Mouse (Mus musculus) brown adipose tissue, adult 24 weeks (tissue): ENCODE results near the gene Akap13. TPM values are rescaled to one million over a fixed set of nuclear protein-coding genes. Genes with fewer than 3 reads are reported as not detected.

ENCODE experiments used
- H3K27ac ChIP-seq: fragments of 200-500 bp; replicated peaks from 2 replicates; pipeline ENCODE4 v1.5.1; 2012; ENCODE audit warnings: low read depth, mild to moderate bottlenecking, low read length
- H3K4me1 ChIP-seq: fragments of 200-500 bp; 2 replicates; pipeline ENCODE4 v1.6.1; 2012; ENCODE audit warnings: low read length, mixed read lengths; ENCODE audit not compliant: control insufficient read depth, insufficient read depth, insufficient read length
- H3K4me3 ChIP-seq: fragments of 200-500 bp; 2 replicates; pipeline ENCODE4 v1.5.1; 2012; ENCODE audit warnings: low read depth, mild to moderate bottlenecking, low read length, moderate library complexity; ENCODE audit not compliant: insufficient read depth
- polyA plus RNA-seq: library from polyadenylated mRNA; stranded (reverse); fragments of >200 nt; gene quantifications from 2 replicates; pipeline ENCODE4 v1.2.4, GENCODE M21; 2012; ENCODE audit not compliant: missing spikeins, insufficient read depth, insufficient read length

Gene Akap13
- polyA plus RNA-seq, 1 experiment, result 24.8 TPM

DNA sequence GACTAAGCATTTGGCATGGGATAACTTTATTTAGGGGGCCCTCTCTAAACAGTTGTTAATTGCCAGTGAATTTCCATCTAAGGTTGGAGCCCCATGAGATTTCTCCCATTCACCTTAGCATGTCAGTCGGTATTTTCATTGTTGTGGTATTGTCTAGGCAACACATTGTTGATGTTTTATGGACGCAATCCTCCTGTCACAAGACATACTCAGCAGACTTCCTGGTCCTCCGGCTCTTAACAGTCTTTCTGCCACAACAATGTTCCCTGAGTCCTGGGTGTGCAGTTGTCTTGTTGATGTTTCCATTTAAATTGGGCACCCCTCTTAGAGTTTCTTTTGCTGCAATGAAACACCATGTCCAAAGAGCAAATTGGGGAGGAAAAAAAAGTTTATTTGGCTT is 177.6 kb downstream of the Akap13 start:
- Histone ChIP-seq H3K4me1 (peaks cover 5% of the 10 kb centered on the region; the same call in 1 of the 2 replicates), H3K27ac (no peak overlapping the region), H3K4me3 (no peak overlapping the region)

DNA sequence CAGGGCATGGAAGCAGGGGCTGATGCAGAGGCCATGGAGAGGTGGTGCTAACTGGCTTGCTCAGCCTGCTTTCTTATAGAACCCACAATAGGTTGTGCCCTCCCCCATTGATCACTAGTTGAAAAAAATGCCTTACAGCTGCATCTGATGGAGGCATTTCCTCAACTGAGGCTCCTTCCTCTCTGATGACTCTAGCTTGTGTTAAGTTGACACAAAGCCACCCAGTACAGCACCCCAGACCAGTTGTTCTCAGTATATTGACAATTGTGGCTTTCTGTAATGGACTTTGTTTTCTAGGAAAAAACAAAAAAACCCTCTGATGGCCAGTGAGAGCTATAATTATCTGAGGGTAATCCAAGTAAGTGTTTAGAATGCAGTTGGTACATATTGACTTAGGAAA is 178.1 kb downstream of the Akap13 start:
- Histone ChIP-seq H3K27ac (no peak overlapping the region), H3K4me1 (peaks cover 5% of the 10 kb centered on the region; the same call in 1 of the 2 replicates), H3K4me3 (no peak overlapping the region)

GRCm38 (mm10) chr7:75633807-75634526 is 178.6 kb downstream of the Akap13 start:
- peak overlapping the region; percentile 61; the same call in 1 of the 2 replicates for H3K27ac ChIP-seq
- no peak overlapping the region for H3K4me3 ChIP-seq

DNA sequence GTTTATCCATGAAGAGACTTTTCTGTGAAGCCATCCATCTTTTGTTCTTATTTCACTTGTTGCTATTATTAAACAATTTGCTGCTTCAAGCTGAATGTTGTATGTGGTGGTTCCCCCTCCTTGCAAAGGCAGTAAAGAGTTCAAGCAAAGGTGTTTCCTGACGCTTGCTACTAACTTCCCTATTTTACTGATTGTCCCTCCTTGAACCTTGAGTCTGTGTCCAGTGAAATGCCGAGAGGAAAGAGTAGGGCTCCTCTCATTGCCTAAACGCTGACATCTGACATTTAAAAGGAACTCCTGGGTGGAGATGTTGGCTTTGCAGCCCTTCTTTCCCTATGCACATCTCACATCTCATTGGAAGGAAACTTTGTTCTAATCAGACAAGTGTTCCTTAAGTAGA is 183.4 kb downstream of the Akap13 start:
- Histone ChIP-seq H3K4me1 (peaks cover 12% of the 10 kb centered on the region; the same call in 1 of the 2 replicates), H3K27ac (no peak overlapping the region), H3K4me3 (no peak overlapping the region)

More at GRCm38 (mm10) chr7:75633807-75634526, 178.6 kb downstream of the Akap13 start:
- H3K4me1 ChIP-seq, result peaks cover 5% of the 10 kb centered on the region; the same call in 1 of the 2 replicates

DNA sequence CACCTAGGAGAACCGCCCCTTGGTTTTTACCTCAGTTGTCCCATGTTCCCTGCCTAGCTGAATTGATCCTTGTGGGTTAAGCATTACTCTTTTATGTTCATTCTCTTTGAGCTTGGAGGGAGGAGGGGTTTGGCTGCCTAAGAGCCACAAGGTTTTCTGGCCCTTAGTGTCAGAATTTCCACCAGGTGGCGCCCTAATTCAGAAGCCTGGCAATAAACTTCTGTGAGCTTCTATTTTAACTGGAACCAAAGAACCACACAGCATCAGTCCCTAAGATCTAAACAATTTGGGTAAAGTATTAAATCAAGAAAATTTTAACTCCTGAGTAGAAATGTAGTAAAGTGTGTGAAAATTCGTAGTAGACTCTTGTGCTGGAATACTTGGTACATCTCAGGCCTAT is 184.2 kb downstream of the Akap13 start:
- Histone ChIP-seq H3K4me1 (peaks cover 12% of the 10 kb centered on the region; the same call in 1 of the 2 replicates), H3K4me3 (no peak overlapping the region), H3K27ac (no peak overlapping the region)

DNA sequence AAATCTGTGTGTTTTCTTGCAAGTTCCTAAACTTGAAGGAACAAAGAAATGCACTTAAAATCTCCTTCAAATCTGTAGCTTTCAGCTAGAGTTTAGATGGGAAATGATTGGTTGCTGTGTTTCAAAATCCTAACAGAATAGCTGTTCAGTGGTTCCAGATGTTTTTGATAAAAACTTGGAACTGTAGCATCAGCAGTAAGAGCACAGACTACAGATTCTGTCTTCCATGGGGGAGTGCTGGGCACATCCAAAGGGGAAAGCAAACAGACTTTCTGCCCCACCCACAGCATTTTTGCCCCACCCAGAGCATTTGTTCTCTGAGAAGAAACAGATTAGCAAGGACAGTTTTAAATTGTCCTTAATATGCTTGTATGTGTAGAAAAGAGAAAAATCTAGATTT is 184.7 kb downstream of the Akap13 start:
- Histone ChIP-seq H3K4me3 (no peak overlapping the region), H3K4me1 (peaks cover 16% of the 10 kb centered on the region; the same call in 1 of the 2 replicates), H3K27ac (no peak overlapping the region)

DNA sequence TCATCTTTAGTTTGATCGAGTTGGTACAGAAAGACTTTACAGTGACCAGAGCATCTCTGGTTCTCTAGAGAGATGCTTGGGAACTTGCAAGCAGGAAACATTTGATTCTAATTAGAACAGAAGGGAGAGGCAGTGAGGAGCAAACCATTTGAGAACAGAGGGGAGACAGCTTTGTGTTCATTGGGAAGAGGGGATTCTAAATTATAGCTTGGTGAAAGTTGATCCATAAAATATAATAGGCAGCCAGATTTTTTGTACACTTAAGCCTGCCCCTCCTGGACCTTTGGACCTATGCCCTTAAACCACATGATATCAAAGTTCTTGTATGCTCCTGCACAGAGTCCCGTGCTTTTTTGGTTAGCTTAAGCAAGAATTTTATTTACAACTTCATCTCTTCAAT is 185.3 kb downstream of the Akap13 start:
- H3K4me3 ChIP-seq, result no peak overlapping the region
- H3K4me1 ChIP-seq, result peaks cover 19% of the 10 kb centered on the region
- H3K27ac ChIP-seq, result peak overlapping the region; percentile 84

- H3K27ac ChIP-seq, result peak overlapping the region; percentile 84
- no peak overlapping the region for H3K4me3 ChIP-seq
- peaks cover 21% of the 10 kb centered on the region for H3K4me1 ChIP-seq
These were observed 186.3 kb downstream of the Akap13 start for GRCm38 (mm10) chr7:75641415-75642177.

DNA sequence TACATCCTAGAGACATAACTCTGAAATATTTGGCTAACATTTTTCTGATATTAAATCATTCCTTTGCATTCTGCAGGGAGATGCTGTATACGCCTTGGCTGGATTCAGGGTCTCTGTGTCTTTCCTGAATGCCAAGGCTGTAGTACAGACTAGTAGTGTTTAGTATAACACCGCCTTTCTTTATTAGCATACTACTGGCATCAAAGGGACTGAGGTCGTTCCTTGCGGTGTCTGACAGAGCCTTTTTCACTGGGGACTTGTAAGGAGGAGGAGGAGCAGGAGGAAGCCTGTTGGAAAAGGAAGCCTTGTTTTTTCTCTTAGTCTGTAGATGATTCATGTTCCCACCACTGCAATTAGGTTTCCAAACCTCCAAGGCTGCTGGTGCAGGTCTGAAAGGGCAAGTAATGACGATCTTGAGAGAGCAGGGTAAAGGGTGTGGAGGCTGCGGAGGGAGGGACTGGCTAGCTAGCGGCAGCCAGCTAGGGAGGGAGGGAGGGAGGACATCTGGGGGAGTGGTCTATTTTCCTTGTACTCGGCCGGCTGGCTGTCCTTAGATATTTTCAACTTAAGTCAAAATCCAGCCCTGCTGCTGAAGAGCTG is 186.9 kb downstream of the Akap13 start:
- Histone ChIP-seq H3K27ac (peak overlapping the region; percentile 93), H3K4me1 (peaks cover 23% of the 10 kb centered on the region), H3K4me3 (peak overlapping the region; percentile 68)

GRCm38 (mm10) chr7:75642846-75643563 is 187.7 kb downstream of the Akap13 start:
- H3K4me3 ChIP-seq, result peak overlapping the region; percentile 68
- H3K4me1 ChIP-seq, result peaks cover 23% of the 10 kb centered on the region
- peak overlapping the region; percentile 93 for H3K27ac ChIP-seq

GRCm38 (mm10) chr7:75643986-75644385 is 188.7 kb downstream of the Akap13 start:
- H3K4me1 ChIP-seq, result peaks cover 29% of the 10 kb centered on the region
- peak overlapping the region; percentile 68 for H3K4me3 ChIP-seq
- H3K27ac ChIP-seq, result peak overlapping the region; percentile 93

DNA sequence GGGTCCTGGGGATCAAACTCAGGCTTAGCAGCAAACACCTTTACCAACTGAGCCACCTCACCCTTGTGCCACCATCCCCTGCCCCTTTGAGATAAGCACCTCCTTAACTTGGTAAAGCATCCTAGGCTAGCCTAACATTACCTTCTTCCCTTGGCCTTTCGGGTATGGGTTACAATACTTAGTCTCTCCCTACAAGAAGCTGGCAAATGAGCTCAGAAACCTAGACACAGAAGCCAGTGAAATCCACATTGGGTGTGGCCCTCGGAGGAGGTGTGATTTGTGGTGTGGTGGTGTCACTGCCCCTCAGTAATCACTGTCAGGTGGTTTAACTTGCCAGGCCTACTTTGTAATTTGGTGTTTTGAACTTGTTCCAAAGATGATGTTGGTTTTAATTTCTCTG is 189.3 kb downstream of the Akap13 start:
- peak overlapping the region; percentile 68 for H3K4me3 ChIP-seq
- H3K27ac ChIP-seq, result peak overlapping the region; percentile 93
- H3K4me1 ChIP-seq, result peaks cover 32% of the 10 kb centered on the region

DNA sequence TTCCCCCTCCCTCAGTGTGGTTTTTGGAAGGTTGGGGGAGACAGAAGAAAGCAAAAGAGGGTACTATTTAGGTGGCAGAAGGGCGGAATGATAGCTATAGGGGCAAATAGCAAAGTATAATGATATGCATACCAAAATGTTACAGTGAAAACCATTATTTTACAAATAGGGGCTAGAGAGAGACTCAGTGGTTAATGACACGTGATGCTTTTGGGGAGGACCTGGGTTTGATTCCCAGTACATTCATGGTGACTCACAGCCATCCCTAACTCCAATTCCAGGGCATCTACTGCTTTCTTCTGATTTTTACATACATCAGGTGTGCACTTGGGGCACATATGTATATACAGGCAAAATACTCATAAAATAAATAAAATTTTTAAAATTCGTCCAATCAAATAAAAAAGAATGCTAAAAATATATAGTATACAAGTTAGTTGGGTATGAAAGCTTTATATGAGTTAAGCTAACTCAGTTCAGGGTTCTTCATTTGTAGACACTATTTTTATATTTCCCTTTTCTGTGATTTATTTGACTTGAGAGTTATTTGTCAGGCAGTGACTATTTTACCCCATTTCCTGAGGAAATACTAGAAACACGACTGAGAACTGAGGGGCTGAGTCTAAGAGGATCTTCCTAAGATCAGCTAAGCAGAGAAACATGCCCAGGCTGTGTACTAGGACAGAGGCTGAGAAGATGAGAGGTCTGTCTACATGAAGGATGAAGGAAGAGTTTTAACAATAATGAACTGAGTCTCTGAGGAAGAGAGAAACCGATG is 190.0 kb downstream of the Akap13 start:
- peak overlapping the region; percentile 93 for H3K27ac ChIP-seq

DNA sequence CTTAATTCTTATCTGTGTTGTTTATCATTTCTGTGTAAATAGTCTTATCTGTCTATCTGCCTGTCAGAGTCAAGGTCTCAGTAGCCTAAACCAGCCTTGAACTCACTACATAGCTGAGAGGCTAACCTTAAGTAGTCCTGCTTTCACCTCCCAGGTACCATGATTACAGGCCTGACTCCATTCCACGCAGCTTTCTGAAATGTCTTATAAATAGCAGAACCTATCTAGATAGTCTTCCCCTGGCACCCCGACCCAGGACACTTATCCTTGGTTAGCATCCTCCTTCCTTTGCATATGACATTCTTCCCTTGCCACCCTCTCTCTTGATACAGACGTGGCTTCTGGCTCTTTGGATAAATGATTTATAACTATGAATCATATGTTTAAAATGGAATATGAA is 192.7 kb downstream of the Akap13 start:
- Histone ChIP-seq H3K4me1 (peaks cover 32% of the 10 kb centered on the region), H3K27ac (peak overlapping the region; percentile 53; the same call in 1 of the 2 replicates), H3K4me3 (no peak overlapping the region)

More for the DNA sequence above, 190.0 kb downstream of the Akap13 start:
- peak overlapping the region; percentile 47 for H3K4me3 ChIP-seq
- peaks cover 36% of the 10 kb centered on the region for H3K4me1 ChIP-seq
